In genomic region chr14:76511971-76512370, GRCm38 (mm10) we compare ENCODE assay signal across 27 mouse cellular contexts. TPM values are rescaled to one million over a fixed set of nuclear protein-coding genes. Genes with fewer than 3 reads are reported as not detected.
DNase-seq lines count a peak whose midpoint lies in the region; ATAC-seq and TF ChIP-seq lines count a peak whose summit lies in the region.
"Had no signal": no experiment of that assay in that cellular context is flagged by ENCODE, and none has a peak within 500 bp of the region (broad histone marks: within the 10 kb centered on the region; RNA-seq: fewer than 3 reads in every experiment).

No protein-coding gene starts in this region.

- no peak for ATAC-seq in midbrain, postnatal 0 days (ENCODE audit: low FRiP score)
- ATAC-seq: forebrain, embryonic 15.5 days; hindbrain, embryonic 16.5 days had no signal

- H3K79me3 ChIP-seq in C2C12 (ENCODE audit: low read depth) = peaks cover 4% of the 10 kb centered on the region

- H3ac ChIP-seq in C2C12 (ENCODE audit: control insufficient read depth, insufficient read length, low read depth) = no peak overlapping the region

- 0 out of 2 replicates have a peak overlapping the region, but pooled peaks have one; percentile 81 for H3K27ac ChIP-seq in midbrain, embryonic 10.5 days (replicated peaks)
- no peak overlapping the region for H3K27ac ChIP-seq in midbrain, postnatal 0 days (ENCODE audit: low read depth, low read length)
- H3K27ac ChIP-seq: embryonic facial prominence, embryonic 12.5 days; embryonic facial prominence, embryonic 15.5 days; forebrain, embryonic 12.5 days; forebrain, embryonic 15.5 days; heart, embryonic 15.5 days had no signal

- TF ChIP-seq CTCF in midbrain, postnatal 0 days (IDR thresholded peaks at IDR 0.05) = no peak
- TF ChIP-seq CTCF in C2C12 (IDR thresholded peaks at IDR 0.05; ENCODE audit: control insufficient read depth, insufficient read depth, insufficient read length) = no peak

- H3K4me2 ChIP-seq in midbrain, postnatal 0 days (ENCODE audit: low read depth, low read length, poor library complexity, severe bottlenecking) = no peak overlapping the region
- H3K4me2 ChIP-seq: embryonic facial prominence, embryonic 12.5 days; embryonic facial prominence, embryonic 15.5 days; forebrain, embryonic 12.5 days; forebrain, embryonic 15.5 days; heart, embryonic 12.5 days; heart, embryonic 15.5 days; hindbrain, embryonic 13.5 days had no signal

- H3K27me3 ChIP-seq in midbrain, embryonic 10.5 days (ENCODE audit: low read depth, poor library complexity, severe bottlenecking) = peaks cover 7% of the 10 kb centered on the region; the same call in 1 of the 2 replicates
- no peaks in the 10 kb centered on the region for H3K27me3 ChIP-seq in midbrain, postnatal 0 days (ENCODE audit: insufficient read depth, low read length)
- H3K27me3 ChIP-seq in C2C12 (ENCODE audit: control insufficient read depth, insufficient read depth, insufficient read length) = no peaks in the 10 kb centered on the region
- H3K27me3 ChIP-seq: CH12.LX; embryonic facial prominence, embryonic 12.5 days; embryonic facial prominence, embryonic 15.5 days; forebrain, embryonic 12.5 days; forebrain, embryonic 15.5 days; heart, embryonic 12.5 days; heart, embryonic 15.5 days; hindbrain, embryonic 13.5 days had no signal

- peaks cover 26% of the 10 kb centered on the region for H3K36me3 ChIP-seq in midbrain, embryonic 10.5 days
- H3K36me3 ChIP-seq in midbrain, postnatal 0 days (ENCODE audit: insufficient read depth, low read length) = peaks cover 12% of the 10 kb centered on the region
- peaks cover 16% of the 10 kb centered on the region for H3K36me3 ChIP-seq in C2C12 (ENCODE audit: control insufficient read depth, insufficient read depth)
- H3K36me3 ChIP-seq: G1E had no signal

- H3K4me1 ChIP-seq in midbrain, embryonic 10.5 days = peaks cover 60% of the 10 kb centered on the region
- peaks cover 11% of the 10 kb centered on the region; the same call in 1 of the 2 replicates for H3K4me1 ChIP-seq in midbrain, postnatal 0 days (ENCODE audit: insufficient read depth, low read length)

- no peak overlapping the region for H3K9ac ChIP-seq in midbrain, postnatal 0 days (replicated peaks; ENCODE audit: low read length, poor library complexity, severe bottlenecking)
- H3K9ac ChIP-seq: embryonic facial prominence, embryonic 12.5 days; embryonic facial prominence, embryonic 15.5 days; forebrain, embryonic 12.5 days; forebrain, embryonic 15.5 days; heart, embryonic 12.5 days; heart, embryonic 15.5 days; hindbrain, embryonic 13.5 days had no signal

- no peaks in the 10 kb centered on the region for H3K9me3 ChIP-seq in midbrain, embryonic 10.5 days (replicated peaks)
- H3K9me3 ChIP-seq in midbrain, postnatal 0 days (ENCODE audit: low read length) = no peaks in the 10 kb centered on the region
- H3K9me3 ChIP-seq: embryonic facial prominence, embryonic 12.5 days; embryonic facial prominence, embryonic 15.5 days; forebrain, embryonic 12.5 days; forebrain, embryonic 15.5 days; heart, embryonic 12.5 days; heart, embryonic 15.5 days; hindbrain, embryonic 10.5 days; hindbrain, embryonic 13.5 days had no signal

- no peak overlapping the region for H3K4me3 ChIP-seq in midbrain, embryonic 10.5 days
- H3K4me3 ChIP-seq in midbrain, postnatal 0 days (ENCODE audit: low read depth, low read length) = no peak overlapping the region
- H3K4me3 ChIP-seq in C2C12 (ENCODE audit: insufficient read depth, poor library complexity, severe bottlenecking) = no peak overlapping the region
- H3K4me3 ChIP-seq: embryonic facial prominence, embryonic 12.5 days; embryonic facial prominence, embryonic 15.5 days; forebrain, embryonic 12.5 days; forebrain, embryonic 15.5 days; heart, embryonic 12.5 days; heart, embryonic 15.5 days; hindbrain, embryonic 10.5 days; hindbrain, embryonic 13.5 days had no signal

- 86% methylated on average over 7 of the region's 7 CpGs for WGBS in midbrain, embryonic 10.5 days
- WGBS in midbrain, postnatal 0 days = 78% methylated on average over 7 of the region's 7 CpGs

- H3K79me2 ChIP-seq in C2C12 (ENCODE audit: control insufficient read depth, insufficient read depth) = peaks cover 5% of the 10 kb centered on the region

- DNase-seq in cerebellum, postnatal 10 days = peak; percentile 87 to 89
- no peak for DNase-seq in cerebellum, adult 11 months
- DNase-seq in midbrain, embryonic 10.5 days (ENCODE audit: low spot score) = no peak
- DNase-seq in midbrain, postnatal 0 days (ENCODE audit: low spot score) = no peak
- DNase-seq in fibroblast of lung, adult 2 months (ENCODE audit: low read depth) = peak; percentile 87
- DNase-seq in urinary bladder, adult 18-20 months (ENCODE audit: low spot score in 2 of 2) = no peak
- DNase-seq: adrenal gland, postnatal 10 days; adrenal gland, postnatal 36 days; cerebellum, adult 2 months; cerebellum, adult 9-11 months; gastrocnemius, postnatal 25 days; heart, adult 18-20 months; heart, postnatal 10 days; heart, postnatal 36 days had no signal

TF ChIP-seq in C2C12, 6 proteins besides CTCF, POLR2A, EP300 and RAD21:
- TF ChIP-seq MYOD1 (IDR thresholded peaks at IDR 0.05; ENCODE audit: control insufficient read depth, insufficient read length, low read depth) = peak; percentile 54
- TF ChIP-seq MAX (IDR thresholded peaks at IDR 0.05) = no peak
TF ChIP-seq in C2C12: peak in this region for 1.

RNA-seq across cellular contexts. Expression of gene Serp2, which starts 44.7 kb away (rescaled TPM):
- polyA plus RNA-seq in midbrain, embryonic 10.5 days (2016; fragmentation: Nextera tagmentation; extraction: Ambion mirVana) = 30.2 and 37.3 TPM in 2 replicates
- total RNA-seq in midbrain, postnatal 0 days (2014; rRNA removed) = 164 and 199 TPM in 2 replicates
- polyA plus RNA-seq in midbrain, postnatal 0 days (2015; fragmentation: Nextera tagmentation; extraction: Ambion mirVana) = 271 and 292 TPM in 2 replicates
- polyA plus RNA-seq in C2C12 (2012; fragmentation: generic; extraction: Trizol) = 32.8 TPM
- total RNA-seq: CH12.LX; common myeloid progenitor, adult 5-6 weeks; G1E had no signal
- polyA plus RNA-seq: G1E had no signal

Comparison
In these comparisons a context has a peak if more than half of its experiments do, and no peak if none do; other contexts are left out.
1. DNase-seq: peak in cerebellum, postnatal 10 days (2 of 2) and fibroblast of lung, adult 2 months (single experiment); none in cerebellum, adult 11 months (single experiment), midbrain, embryonic 10.5 days (single experiment), midbrain, postnatal 0 days (single experiment) and urinary bladder, adult 18-20 months (0 of 2).